Mouse (Mus musculus): ENCODE results near the gene Lfng. TPM values are rescaled to one million over a fixed set of nuclear protein-coding genes. Genes with fewer than 3 reads are reported as not detected.

The Lfng gene
- polyA plus RNA-seq, 2 experiments, result 19.2 to 38.9 TPM

GRCm38 (mm10) chr5:140624238-140624637 is 17.1 kb downstream of the Lfng start:
- Histone ChIP-seq H3K27me3 (ENCODE audit: control insufficient read depth, insufficient read depth, low read length) (no peaks in the 10 kb centered on the region), H3K9ac (ENCODE audit: low read depth, low read length, severe bottlenecking) (no peak overlapping the region), H3K9me3 (ENCODE audit: control insufficient read depth, low read length) (peaks cover 6% of the 10 kb centered on the region; the same call in 1 of the 2 replicates), H3K4me1 (ENCODE audit: control insufficient read depth, insufficient read depth, low read length) (no peaks in the 10 kb centered on the region; the same call in 1 of the 2 replicates), H3K36me3 (ENCODE audit: control insufficient read depth, insufficient read depth, low read length) (peaks cover 75% of the 10 kb centered on the region), H3K4me2 (replicated peaks; ENCODE audit: low read depth, low read length, severe bottlenecking) (no peak overlapping the region), H3K4me3 (replicated peaks; ENCODE audit: low read length) (no peak overlapping the region), H3K27ac (replicated peaks; ENCODE audit: low read depth, low read length) (no peak overlapping the region)
- no peak for DNase-seq (ENCODE audit: low spot score)
- 100% methylated on average over 5 of the region's 5 CpGs for WGBS
- no peak for TF ChIP-seq POLR2A (IDR thresholded peaks at IDR 0.05; ENCODE audit: borderline replicate concordance, extremely low read depth, insufficient read depth, insufficient read length)
- no peak for ATAC-seq (ENCODE audit: low FRiP score, low read depth)

DNA sequence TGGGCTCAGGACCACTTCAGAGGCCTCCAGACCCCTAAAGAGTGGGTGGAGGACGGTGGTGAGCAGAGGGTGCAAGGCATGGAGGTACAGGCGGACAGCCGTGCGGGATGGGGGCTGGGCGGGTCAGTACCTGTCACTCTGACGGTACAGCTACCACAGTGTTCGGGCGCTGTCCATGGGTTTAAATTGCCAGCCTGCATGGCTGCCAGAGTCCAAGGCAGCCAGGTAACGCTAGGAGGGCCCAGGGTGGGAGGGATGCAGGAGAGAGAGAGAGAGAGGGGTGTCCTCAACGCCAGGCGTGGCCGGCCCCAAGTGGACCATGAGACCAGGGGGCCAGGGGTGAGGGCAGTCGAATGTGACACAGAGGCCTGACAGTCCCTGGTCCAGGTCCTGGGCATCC is 17.8 kb downstream of the Lfng start:
- DNase-seq (ENCODE audit: low spot score), result no peak
- H3K36me3 ChIP-seq (ENCODE audit: control insufficient read depth, insufficient read depth, low read length), result peaks cover 82% of the 10 kb centered on the region
- H3K9ac ChIP-seq (ENCODE audit: low read depth, low read length, severe bottlenecking), result no peak overlapping the region
- no peak overlapping the region for H3K27ac ChIP-seq (replicated peaks; ENCODE audit: low read depth, low read length)
- H3K4me3 ChIP-seq (replicated peaks; ENCODE audit: low read length), result no peak overlapping the region
- WGBS, result 91% methylated on average over 12 of the region's 13 CpGs
- H3K9me3 ChIP-seq (ENCODE audit: control insufficient read depth, low read length), result peaks cover 6% of the 10 kb centered on the region; the same call in 1 of the 2 replicates
- ATAC-seq (ENCODE audit: low FRiP score, low read depth), result no peak
- H3K4me1 ChIP-seq (ENCODE audit: control insufficient read depth, insufficient read depth, low read length), result no peaks in the 10 kb centered on the region; the same call in 1 of the 2 replicates
- no peak overlapping the region for H3K4me2 ChIP-seq (replicated peaks; ENCODE audit: low read depth, low read length, severe bottlenecking)
- no peak for TF ChIP-seq POLR2A (IDR thresholded peaks at IDR 0.05; ENCODE audit: borderline replicate concordance, extremely low read depth, insufficient read depth, insufficient read length)
- no peaks in the 10 kb centered on the region for H3K27me3 ChIP-seq (ENCODE audit: control insufficient read depth, insufficient read depth, low read length)

- H3K9ac ChIP-seq (ENCODE audit: low read depth, low read length, severe bottlenecking), result no peak overlapping the region
- no peak overlapping the region for H3K4me2 ChIP-seq (replicated peaks; ENCODE audit: low read depth, low read length, severe bottlenecking)
- no peak overlapping the region for H3K4me3 ChIP-seq (replicated peaks; ENCODE audit: low read length)
- TF ChIP-seq POLR2A (IDR thresholded peaks at IDR 0.05; ENCODE audit: borderline replicate concordance, extremely low read depth, insufficient read depth, insufficient read length), result no peak
- H3K9me3 ChIP-seq (ENCODE audit: control insufficient read depth, low read length), result peaks cover 6% of the 10 kb centered on the region; the same call in 1 of the 2 replicates
- DNase-seq (ENCODE audit: low spot score), result no peak
- no peaks in the 10 kb centered on the region for H3K4me1 ChIP-seq (ENCODE audit: control insufficient read depth, insufficient read depth, low read length)
- H3K36me3 ChIP-seq (ENCODE audit: control insufficient read depth, insufficient read depth, low read length), result peaks cover 97% of the 10 kb centered on the region
- ATAC-seq (ENCODE audit: low FRiP score, low read depth), result no peak
- no peaks in the 10 kb centered on the region for H3K27me3 ChIP-seq (ENCODE audit: control insufficient read depth, insufficient read depth, low read length)
- no peak overlapping the region for H3K27ac ChIP-seq (replicated peaks; ENCODE audit: low read depth, low read length)
- 92% methylated on average over 5 of the region's 5 CpGs for WGBS
Observed at GRCm38 (mm10) chr5:140627580-140627979, 20.5 kb downstream of the Lfng start.

GRCm38 (mm10) chr5:140628995-140629394 is 21.9 kb downstream of the Lfng start:
- no peak overlapping the region for H3K4me3 ChIP-seq (replicated peaks; ENCODE audit: low read length)
- H3K36me3 ChIP-seq (ENCODE audit: control insufficient read depth, insufficient read depth, low read length), result peaks cover 97% of the 10 kb centered on the region
- no peaks in the 10 kb centered on the region for H3K27me3 ChIP-seq (ENCODE audit: control insufficient read depth, insufficient read depth, low read length)
- no peak overlapping the region for H3K27ac ChIP-seq (replicated peaks; ENCODE audit: low read depth, low read length)
- ATAC-seq (ENCODE audit: low FRiP score, low read depth), result no peak
- H3K4me2 ChIP-seq (replicated peaks; ENCODE audit: low read depth, low read length, severe bottlenecking), result no peak overlapping the region
- H3K9me3 ChIP-seq (ENCODE audit: control insufficient read depth, low read length), result peaks cover 6% of the 10 kb centered on the region; the same call in 1 of the 2 replicates
- no peak for DNase-seq (ENCODE audit: low spot score)
- TF ChIP-seq POLR2A (IDR thresholded peaks at IDR 0.05; ENCODE audit: borderline replicate concordance, extremely low read depth, insufficient read depth, insufficient read length), result no peak
- no peaks in the 10 kb centered on the region for H3K4me1 ChIP-seq (ENCODE audit: control insufficient read depth, insufficient read depth, low read length)
- no peak overlapping the region for H3K9ac ChIP-seq (ENCODE audit: low read depth, low read length, severe bottlenecking)
- WGBS, result 89% methylated on average over 9 of the region's 9 CpGs

GRCm38 (mm10) chr5:140633432-140633831 is 26.3 kb downstream of the Lfng start:
- H3K4me1 ChIP-seq (ENCODE audit: control insufficient read depth, insufficient read depth, low read length), result no peaks in the 10 kb centered on the region
- no peaks in the 10 kb centered on the region for H3K27me3 ChIP-seq (ENCODE audit: control insufficient read depth, insufficient read depth, low read length)
- 93% methylated on average over 7 of the region's 7 CpGs for WGBS
- peaks cover 1% of the 10 kb centered on the region; the same call in 1 of the 2 replicates for H3K9me3 ChIP-seq (ENCODE audit: control insufficient read depth, low read length)
- no peak for TF ChIP-seq POLR2A (IDR thresholded peaks at IDR 0.05; ENCODE audit: borderline replicate concordance, extremely low read depth, insufficient read depth, insufficient read length)
- no peak overlapping the region for H3K4me2 ChIP-seq (replicated peaks; ENCODE audit: low read depth, low read length, severe bottlenecking)
- no peak overlapping the region for H3K4me3 ChIP-seq (replicated peaks; ENCODE audit: low read length)
- H3K36me3 ChIP-seq (ENCODE audit: control insufficient read depth, insufficient read depth, low read length), result peaks cover 86% of the 10 kb centered on the region
- ATAC-seq (ENCODE audit: low FRiP score, low read depth) (no peak), DNase-seq (ENCODE audit: low spot score) (no peak)
- H3K27ac ChIP-seq (replicated peaks; ENCODE audit: low read depth, low read length), result no peak overlapping the region
- H3K9ac ChIP-seq (ENCODE audit: low read depth, low read length, severe bottlenecking), result no peak overlapping the region

Data from limb, embryonic 14.5 days (tissue).